Mouse (Mus musculus) cerebellum, adult 8-10 months (tissue): ENCODE data around the gene Thoc5.
A peak's percentile ranks its signal among the peaks of the same experiment; 100 is the strongest.

Experiments used
- DNase-seq: peaks from one replicate; pipeline ENCODE4 v3.0.0; 2022

Gene Thoc5

DNA sequence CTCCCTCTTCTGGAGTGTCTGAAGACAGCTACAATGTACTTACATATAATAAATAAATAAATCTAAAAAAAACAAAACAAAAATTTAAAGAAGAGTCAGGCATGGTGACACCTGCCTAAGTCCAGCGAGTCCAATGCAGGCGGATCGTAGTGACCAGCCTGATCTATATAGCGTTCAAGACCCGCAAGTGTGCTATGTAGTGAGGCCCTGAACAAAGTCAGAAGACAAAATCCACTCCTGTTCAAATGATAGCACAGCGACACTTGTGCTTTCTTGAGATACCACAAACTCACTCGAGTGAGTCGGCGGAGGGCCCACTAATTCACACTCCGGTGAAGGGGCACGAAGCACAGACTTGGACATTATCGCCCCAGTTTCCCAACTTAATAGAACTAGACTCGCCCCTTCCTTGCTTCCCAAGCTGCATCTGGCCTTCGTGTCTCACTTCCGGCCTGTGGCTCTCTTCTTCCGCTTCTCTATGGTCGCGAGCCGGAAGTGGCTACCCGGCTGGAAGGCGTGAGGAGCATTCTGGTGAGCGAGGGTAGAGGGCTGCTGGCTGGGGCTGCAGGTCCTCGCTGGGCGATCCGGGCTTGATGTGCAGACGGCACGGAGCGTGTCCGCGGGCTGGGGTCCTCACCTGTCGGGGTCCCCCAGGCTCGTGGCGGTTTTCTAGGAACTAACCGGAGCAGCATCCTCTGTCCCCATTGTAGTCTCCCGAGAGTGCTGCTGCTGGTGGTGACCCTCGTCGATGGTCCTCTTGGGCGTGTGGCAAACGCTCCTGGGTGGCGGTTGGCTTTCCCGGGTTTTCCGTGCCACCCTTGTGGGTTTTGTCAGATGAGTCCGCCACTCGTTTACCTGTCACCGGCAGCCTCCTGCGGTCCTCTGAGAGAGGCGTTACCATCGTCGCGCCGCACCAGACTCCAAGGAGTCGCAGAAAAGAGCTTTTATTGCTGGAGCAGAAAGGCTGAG lies at the start of gene Thoc5:
Gene Thoc5, plus strand, starts transcription at position 473 of the 969 bp plus-strand sequence.
- peak; percentile 75 for DNase-seq

DNA sequence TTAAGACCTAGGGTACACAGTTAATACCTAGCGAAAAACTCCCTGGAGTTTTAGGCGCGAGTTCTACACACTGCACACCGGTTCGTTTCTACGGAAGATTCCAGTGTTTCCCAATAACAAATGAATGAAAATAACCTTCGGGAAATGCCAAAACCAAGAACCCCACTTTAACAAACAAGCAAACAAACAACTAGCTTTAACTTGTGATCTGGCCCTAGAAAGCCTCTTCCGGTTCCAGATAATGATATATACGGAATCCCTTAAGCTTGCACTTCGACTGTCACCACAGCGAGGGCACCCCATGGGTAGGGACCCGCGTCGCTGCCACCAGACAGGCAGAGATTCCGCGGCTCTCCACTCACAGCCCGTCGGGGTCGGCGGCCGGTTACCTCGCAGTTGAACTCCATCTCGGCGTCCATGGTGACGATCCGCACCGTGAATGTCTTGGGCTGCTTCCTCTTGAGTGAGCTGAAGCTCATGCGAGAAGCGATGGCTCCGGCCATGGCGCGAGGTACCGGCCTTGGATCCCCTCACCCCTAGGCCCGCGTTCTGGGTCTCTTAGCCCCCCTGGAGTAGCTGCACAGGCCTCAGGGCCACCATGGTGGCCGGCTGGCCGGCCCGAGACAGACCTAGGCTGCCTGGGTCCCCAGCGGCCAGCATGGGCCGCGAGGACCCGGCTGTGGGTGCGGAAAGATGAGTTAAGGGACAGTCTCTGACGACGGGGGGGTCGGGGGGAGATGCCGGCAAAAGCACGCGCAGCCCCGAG lies 46.5 kb upstream of the Thoc5 start:
- DNase-seq = peak; percentile 34

- peak; percentile 97 for DNase-seq
These were observed 45.7 kb upstream of the Thoc5 start, which contains the start of gene Nf2 for GRCm38 (mm10) chr11:4849258-4849943. Nf2 (minus strand) TSS chr11:4849536.

GRCm38 (mm10) chr11:4850404-4850803 lies 44.7 kb upstream of the Thoc5 start:
- no peak for DNase-seq

GRCm38 (mm10) chr11:4853021-4853420 lies 42.1 kb upstream of the Thoc5 start:
- no peak for DNase-seq

DNA sequence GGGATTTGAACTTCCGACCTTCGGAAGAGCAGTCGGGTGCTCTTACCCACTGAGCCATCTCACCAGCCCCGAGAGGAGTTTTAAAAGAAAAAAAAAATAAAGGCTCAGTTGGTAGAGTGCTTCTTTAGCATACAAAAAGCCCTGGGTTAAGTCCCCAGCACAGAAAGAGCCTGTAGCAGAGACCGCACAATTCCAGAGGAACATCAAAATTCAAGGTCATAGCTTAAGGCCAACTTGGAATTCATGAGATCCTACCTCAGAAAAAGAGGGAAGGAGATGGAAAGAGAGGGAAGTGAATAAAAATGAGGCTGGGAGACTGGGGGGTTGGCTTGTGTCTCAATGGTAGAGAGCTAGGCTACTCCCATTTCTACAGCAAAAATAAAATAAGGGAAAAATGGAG lies 40.9 kb upstream of the Thoc5 start:
- no peak for DNase-seq

DNA sequence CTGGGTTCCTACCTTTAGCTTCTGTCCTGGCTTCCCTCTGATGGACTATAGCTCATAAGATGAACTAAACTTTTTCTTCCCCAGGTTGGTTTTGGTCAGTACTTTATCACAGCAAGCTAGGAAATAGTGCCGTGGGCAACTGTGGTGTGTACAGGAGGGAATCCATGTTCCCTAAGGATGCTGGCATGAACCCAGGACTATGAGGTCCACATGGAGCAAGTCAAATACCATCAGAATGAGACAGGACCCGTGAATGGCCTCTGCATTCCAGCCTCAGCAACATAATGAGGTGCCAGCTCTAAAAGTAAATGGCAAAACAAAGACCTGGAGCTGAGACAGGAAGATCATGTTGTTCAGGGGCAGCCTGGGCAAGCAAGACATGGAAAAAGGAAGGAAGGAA lies 36.7 kb upstream of the Thoc5 start:
- no peak for DNase-seq

GRCm38 (mm10) chr11:4860986-4861385 lies 34.1 kb upstream of the Thoc5 start:
- DNase-seq = no peak

- no peak for DNase-seq
These were observed 33.1 kb upstream of the Thoc5 start for GRCm38 (mm10) chr11:4861816-4862604.

DNA sequence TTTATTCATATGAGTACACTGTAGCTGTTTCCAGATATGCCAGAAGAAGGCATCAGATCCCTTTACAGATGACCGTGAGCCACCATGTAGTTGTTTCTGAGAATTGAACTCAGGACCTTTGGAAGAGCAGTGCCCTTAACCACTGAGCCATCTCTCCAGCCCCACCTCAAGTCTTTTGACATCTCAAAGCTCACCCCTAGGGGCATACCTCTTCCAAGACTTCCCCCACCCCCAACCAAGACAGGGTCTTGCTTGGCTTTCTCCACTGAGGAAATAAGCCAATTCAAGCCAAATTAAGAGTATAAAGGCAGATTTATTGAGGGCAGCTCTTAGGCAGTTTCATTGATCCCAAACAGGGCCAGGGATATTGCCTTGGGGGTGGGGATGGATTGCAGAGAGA lies 32.4 kb upstream of the Thoc5 start:
- no peak for DNase-seq

DNA sequence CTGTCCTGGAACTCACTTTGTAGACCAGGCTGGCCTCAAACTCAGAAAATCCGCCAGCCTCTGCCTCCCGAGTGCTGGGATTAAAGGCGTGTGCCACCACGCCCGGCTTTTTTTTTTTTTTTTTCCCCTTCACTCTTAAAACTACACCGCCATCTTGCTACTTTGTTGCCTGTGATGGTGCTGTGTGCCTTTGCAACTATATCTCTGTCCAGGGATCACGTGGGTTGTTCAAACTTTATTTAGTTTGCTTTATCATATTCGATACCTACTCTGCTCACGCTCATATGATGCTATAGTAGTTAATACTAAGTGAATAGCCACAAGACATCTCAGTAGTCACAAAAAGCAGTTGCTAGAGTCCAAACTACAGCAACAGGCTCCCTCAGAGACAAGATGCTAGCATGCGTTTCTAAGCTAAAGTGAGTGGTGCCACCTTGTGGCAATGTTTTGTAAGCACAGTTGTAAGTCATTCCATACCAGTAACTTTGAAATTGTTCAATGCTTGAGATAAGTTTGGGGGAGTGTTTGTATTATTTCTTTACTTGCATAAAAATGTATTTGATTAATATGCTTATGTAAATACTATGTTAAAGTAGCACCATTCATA lies 29.4 kb upstream of the Thoc5 start:
- peak; percentile 63 for DNase-seq

DNA sequence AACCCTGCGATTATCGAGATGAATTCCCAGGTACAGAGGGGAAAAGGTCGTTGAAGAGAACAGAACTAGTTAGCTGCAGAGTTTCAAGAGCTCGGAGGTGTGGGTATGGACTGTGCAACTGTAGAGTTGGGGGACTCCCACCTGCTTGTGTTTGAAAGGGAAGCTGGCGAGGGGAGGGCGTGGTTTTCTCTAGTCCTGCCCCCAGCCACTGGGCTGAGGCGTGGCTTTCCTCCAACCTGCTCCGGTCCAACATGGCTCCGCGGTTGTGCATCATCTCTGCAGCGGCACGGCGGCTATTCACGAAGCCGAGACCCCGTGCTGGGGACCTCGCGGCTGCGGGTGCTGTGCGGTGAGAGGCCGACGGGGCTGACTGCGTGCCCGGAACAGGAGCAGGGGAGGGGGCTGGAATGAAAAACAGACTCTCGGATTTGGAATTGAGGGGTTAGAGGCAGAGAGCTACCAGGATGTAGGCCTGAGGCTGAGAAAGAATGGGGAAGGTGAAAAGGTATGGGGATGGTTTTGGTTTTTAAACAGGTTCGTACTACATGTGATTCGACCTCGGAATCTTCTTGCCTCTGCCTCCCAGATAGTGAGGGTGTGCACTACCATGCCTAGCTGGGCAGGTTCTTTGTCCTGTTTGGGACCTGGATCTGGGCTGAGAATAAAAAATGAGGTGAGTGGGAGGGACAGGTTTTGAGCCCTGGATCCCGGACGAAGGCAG lies 21.2 kb upstream of the Thoc5 start, which contains the start of gene Nipsnap1:
Gene Nipsnap1, plus strand, starts transcription at position 197 of the 721 bp plus-strand sequence.
- DNase-seq = peak; percentile 79

DNA sequence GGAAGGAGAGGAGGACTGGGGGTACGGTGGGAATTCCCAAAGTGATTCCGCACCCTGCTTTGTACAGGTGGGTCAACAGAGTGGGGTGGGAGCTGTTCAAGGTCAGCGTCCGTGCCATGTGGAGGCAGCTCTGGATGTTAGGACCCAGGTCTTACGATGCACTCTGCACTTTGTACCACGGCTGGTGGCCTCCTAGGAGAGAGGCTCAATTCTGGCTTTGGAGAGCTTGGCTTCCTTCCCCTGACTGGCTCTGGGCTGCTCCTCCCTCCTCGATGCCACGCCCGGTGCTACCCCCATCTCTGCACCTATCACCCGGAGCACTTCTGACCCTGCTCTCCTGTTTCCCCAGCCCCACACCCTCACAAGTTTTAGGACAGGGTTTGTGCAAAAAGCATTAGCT lies 20.6 kb upstream of the Thoc5 start:
- DNase-seq = no peak

DNA sequence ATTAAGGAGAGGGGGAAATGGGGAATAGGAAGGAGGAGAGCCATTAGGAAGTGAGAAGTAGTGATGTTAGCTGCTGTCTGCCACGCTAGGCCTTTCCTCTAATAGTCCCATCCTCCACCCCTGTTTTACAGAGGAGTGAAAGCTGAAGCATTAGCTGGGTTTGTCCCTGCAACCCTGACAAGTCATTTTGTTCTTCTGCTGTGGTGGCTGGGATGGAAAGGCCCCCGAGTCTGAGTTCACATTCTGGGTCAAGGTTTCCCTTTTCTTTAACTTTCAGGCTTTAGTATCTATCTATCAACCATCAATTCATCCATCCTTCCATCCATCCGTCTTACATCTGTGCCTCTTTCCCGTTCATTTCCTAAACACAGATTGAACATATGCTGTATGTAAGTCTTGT lies 14.0 kb upstream of the Thoc5 start:
- DNase-seq = no peak

DNA sequence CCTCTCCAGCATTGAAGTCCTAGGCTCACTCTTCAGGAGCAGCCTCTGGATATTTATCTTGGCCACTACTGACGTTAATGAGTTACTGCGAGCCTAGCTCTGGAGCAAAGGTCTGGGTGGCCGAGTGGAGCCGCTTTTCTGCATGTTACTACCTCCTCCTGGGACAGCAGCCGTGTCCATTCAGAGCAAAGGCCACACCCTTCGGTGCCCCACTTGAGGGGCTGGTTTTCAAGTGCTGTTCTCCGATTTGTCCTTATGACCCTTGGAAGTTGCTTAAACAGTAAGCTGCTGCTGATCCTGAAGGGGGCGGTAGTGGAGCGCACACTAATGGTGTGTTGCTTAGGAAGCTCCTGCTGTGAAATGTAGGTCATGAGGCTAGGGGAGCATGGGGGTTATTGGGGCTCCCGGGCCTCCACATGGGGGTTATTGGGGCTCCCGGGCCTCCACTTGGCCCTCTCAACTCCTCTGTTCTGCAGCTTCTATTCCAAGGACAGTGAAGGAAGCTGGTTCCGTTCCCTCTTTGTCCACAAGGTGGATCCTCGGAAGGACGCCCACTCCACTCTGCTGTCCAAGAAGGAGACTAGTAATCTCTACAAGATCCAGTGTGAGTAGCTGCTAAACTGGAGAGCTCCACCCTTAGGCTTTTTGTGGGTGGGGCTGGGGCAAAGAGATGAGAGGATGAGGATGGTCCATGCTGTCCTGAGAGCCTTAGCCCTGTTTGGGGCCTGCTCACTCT lies 12.1 kb upstream of the Thoc5 start:
- no peak for DNase-seq

DNA sequence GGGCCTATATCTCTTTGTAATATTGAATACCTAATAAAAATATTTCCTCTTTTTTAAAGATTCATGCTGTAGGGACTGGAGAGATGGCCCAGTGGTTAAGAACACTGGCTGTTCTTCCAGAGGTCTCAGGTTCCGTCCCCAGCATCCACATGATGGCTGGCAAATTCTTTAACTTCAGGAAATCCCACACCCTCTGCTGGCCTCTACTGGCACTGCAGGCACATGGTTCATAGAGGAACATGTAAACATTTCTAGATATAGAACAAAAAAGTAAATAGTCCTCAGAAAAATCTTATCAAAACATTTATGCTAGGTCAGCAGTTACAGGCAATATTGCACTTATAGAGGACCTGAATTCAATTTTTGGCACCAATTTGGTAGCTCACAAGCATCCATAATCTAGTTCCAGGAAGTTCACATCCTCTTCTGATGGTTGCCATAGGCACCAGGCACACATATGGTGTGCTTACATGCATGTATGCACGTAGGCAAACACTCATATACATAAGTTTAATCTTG lies 9.7 kb upstream of the Thoc5 start:
- DNase-seq = peak; percentile 41

DNA sequence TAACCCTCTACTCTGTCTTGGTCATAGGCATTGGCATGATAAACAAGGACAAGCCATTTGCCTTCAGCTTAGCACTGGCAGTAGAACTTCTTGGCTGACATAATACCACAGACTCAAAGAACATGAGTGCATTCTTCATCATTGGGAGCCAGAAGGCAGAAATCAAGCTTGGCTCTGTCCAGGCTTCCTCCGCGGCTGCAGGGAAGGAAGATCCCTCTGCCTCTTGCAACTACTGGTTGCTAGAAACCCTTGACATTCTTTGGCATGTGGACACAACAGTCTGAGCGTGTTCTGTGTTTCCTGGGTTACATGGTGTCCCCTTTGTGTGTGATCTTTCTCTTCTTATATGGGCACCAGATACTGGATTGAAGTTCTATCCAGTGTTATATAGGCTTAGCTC lies 8.1 kb upstream of the Thoc5 start:
- no peak for DNase-seq

DNA sequence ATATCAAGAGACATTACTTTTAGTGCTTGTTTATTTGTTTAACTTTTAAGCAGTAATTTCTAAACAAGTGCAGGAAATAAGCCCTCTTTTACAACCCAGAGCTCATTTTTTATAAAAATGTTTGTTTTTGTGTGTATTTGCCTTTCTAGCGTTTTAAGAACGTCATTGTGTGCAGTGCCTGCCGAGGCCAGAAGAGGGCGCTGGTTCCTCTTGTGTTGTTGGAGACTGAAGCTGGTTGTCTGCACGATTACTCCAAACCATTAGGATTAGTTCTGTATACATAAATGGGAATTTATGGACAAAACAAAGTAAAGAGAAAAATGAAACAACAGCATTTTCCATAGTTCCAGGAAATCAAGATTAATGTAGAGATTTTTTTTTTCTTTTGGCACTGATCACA lies 5.3 kb downstream of the Thoc5 start:
- DNase-seq = no peak

- no peak for DNase-seq
These were observed 6.8 kb downstream of the Thoc5 start for GRCm38 (mm10) chr11:4901956-4902355.

DNA sequence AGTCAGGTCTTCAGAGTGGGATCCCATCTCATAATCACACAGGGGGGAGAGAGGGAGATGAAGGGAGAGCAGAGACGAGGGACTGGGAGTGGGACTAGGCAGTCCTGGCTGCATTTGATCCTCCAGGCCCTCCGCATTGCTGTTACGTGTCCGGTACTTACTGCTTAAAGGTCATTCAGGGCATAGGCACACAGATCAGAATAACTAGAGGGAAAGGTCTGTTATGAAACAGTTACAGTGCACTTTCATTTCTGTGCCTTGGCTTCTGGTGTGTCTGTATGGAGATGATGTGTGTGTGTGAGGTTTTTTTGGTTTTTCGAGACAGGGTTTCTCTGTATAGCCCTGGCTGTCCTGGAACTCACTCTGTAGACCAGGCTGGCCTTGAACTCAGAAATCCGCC lies 11.1 kb downstream of the Thoc5 start:
- DNase-seq = no peak
